Mouse (Mus musculus) adrenal gland, adult 2 months (tissue): ENCODE measurements at regions not wholly inside any gene's neighbourhood (a gene's known extent, or its start where the extent isn't known, plus 50 kb on each side); places are given as distances from the start of the nearest gene placed in this dataset.

Experiments used
- DNase-seq: peaks from one replicate; pipeline ENCODE4 v3.0.0; 2021

- no peak for DNase-seq
These were observed 229.7 kb downstream of the Cdh26 start for GRCm38 (mm10) chr2:178660071-178660470.

- no peak for DNase-seq
These were observed 232.1 kb downstream of the Cdh26 start for GRCm38 (mm10) chr2:178662396-178662795.

- DNase-seq = peak; percentile 46
These were observed 234.6 kb downstream of the Cdh26 start for GRCm38 (mm10) chr2:178664977-178665376.

- no peak for DNase-seq
These were observed 238.1 kb downstream of the Cdh26 start for GRCm38 (mm10) chr2:178668451-178668850.

- no peak for DNase-seq
These were observed 240.6 kb downstream of the Cdh26 start for GRCm38 (mm10) chr2:178670952-178671351.

- peak; percentile 30 for DNase-seq
These were observed 243.3 kb downstream of the Cdh26 start for GRCm38 (mm10) chr2:178673621-178674020.

- no peak for DNase-seq
These were observed 244.3 kb downstream of the Cdh26 start for GRCm38 (mm10) chr2:178674621-178675020.

- no peak for DNase-seq
These were observed 246.6 kb downstream of the Cdh26 start for GRCm38 (mm10) chr2:178676970-178677369.

- DNase-seq = peak; percentile 33
These were observed 250.0 kb downstream of the Cdh26 start for GRCm38 (mm10) chr2:178680368-178680767.

GRCm38 (mm10) chr2:178684026-178684958, 254.0 kb downstream of the Cdh26 start:
- DNase-seq = peak; percentile 27

GRCm38 (mm10) chr2:178685211-178685610, 254.9 kb downstream of the Cdh26 start:
- DNase-seq = no peak

GRCm38 (mm10) chr2:178686167-178686601, 255.9 kb downstream of the Cdh26 start:
- DNase-seq = no peak

- peak; percentile 23 for DNase-seq
These were observed 258.3 kb downstream of the Cdh26 start for GRCm38 (mm10) chr2:178688586-178688985.

GRCm38 (mm10) chr2:178691190-178691864, 261.0 kb downstream of the Cdh26 start:
- peak; percentile 57 for DNase-seq

- DNase-seq = no peak
These were observed 261.5 kb downstream of the Cdh26 start for GRCm38 (mm10) chr2:178691865-178692228.

- DNase-seq = no peak
These were observed 261.9 kb downstream of the Cdh26 start for GRCm38 (mm10) chr2:178692231-178692630.

GRCm38 (mm10) chr2:178698648-178699047, 268.3 kb downstream of the Cdh26 start:
- no peak for DNase-seq

GRCm38 (mm10) chr2:178700825-178701224, 270.5 kb downstream of the Cdh26 start:
- DNase-seq = no peak

- no peak for DNase-seq
These were observed 274.2 kb downstream of the Cdh26 start for GRCm38 (mm10) chr2:178704510-178704909.

- no peak for DNase-seq
These were observed 278.3 kb downstream of the Cdh26 start for GRCm38 (mm10) chr2:178708649-178709048.

GRCm38 (mm10) chr2:178709192-178709881, 279.0 kb downstream of the Cdh26 start:
- DNase-seq = no peak

- no peak for DNase-seq
These were observed 279.7 kb downstream of the Cdh26 start for GRCm38 (mm10) chr2:178710001-178710400.
